Mouse (Mus musculus): ENCODE data around the gene Dgki. TPM values are rescaled to one million over a fixed set of nuclear protein-coding genes. Genes with fewer than 3 reads are reported as not detected.

Gene Dgki
- polyA plus RNA-seq (2015; fragmentation: Nextera tagmentation; extraction: Ambion mirVana): 0.34 and 0.42 TPM in 2 replicates

DNA sequence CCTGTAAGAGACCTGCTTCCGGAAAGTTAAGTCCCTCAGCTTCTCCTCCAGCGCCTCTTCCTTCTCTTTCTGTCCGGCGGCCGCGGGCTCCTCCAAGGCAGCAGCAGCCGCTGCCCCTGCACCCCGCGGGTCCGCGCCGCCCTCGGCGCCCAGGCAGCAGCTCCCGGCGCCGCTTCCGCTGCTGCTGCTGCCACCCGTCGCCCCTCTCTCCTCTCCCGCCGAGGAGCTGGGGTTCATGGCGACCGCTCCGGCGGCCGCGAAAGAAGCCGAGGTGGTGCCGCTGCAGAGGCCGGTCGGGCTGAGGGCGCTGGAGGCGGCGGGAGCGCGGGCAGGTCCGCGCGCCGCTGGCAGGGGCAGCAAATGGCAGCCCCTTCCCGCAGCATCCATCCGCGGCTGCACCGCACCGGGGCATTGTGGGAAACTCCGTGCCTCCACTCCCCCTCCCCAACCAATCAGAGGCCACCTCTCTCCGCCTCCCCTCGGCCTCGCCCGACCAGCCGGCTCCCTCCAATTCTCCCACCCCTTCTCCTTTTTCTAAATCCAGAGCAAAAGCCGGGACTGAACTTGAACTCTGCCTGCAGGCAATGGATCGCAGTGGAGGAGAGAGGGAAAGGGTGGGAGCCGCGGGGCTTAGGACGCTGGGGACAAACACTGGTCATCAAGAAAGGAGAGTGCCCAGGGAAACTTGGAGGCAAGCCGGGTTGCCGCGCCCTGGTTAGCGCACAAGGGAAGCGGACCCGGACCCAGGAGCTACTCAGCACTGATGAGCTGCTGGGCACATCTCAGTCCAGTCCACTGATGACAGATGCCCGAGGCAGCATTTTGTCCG is at the start of gene Dgki:
Gene Dgki, minus strand, starts transcription at position 623 of the 829 bp plus-strand sequence.
- peaks cover 43% of the 10 kb centered on the region for H3K27me3 ChIP-seq (replicated peaks; ENCODE audit: control insufficient read depth, insufficient read depth, low read length)
- no peak for TF ChIP-seq CTCF (IDR thresholded peaks at IDR 0.05; ENCODE audit: low read depth)
- H3K4me2 ChIP-seq (replicated peaks; ENCODE audit: low read depth): peak within 1 kb of the TSS; percentile 86
- H3K9ac ChIP-seq (ENCODE audit: low read depth, low read length): no peak within 1 kb of the TSS
- 0 out of 2 replicates have a peak, but pooled peaks cover 3% of the 10 kb centered on the region for H3K4me1 ChIP-seq (replicated peaks; ENCODE audit: control insufficient read depth, insufficient read depth, low read length)
- H3K27ac ChIP-seq (ENCODE audit: low read depth, low read length): no peak within 1 kb of the TSS
- ATAC-seq: no peak
- no peaks in the 10 kb centered on the region for H3K9me3 ChIP-seq (ENCODE audit: control insufficient read depth)
- H3K4me3 ChIP-seq (ENCODE audit: low read depth, low read length): peak within 1 kb of the TSS; percentile 57
- WGBS: under 1% methylated on average over 63 of the region's 65 CpGs
- H3K36me3 ChIP-seq (ENCODE audit: control insufficient read depth, insufficient read depth): no peaks in the 10 kb centered on the region

DNA sequence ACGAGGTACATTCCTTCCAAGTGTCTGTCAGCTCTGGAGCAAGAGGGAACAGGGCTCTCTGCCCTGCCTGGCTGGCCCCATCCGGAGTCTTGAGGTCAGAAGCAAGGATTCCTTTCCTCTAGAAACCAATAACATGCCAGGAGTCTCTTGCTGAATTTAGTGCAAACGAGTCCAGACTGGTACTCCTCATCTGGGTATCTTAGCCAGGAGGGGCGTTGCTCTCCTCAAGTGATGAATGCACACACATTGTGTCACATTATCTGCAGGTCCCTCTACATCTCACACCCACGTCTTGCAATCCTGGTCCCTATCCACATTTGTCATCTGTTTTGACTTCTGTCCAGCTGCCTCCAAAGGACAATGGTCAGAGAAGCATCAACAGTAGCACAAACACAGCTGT is 47.6 kb upstream of the Dgki start:
- no peak overlapping the region for H3K27ac ChIP-seq (ENCODE audit: low read depth, low read length)
- H3K27me3 ChIP-seq (replicated peaks; ENCODE audit: control insufficient read depth, insufficient read depth, low read length): no peaks in the 10 kb centered on the region
- no peaks in the 10 kb centered on the region for H3K9me3 ChIP-seq (ENCODE audit: control insufficient read depth)
- H3K4me1 ChIP-seq (replicated peaks; ENCODE audit: control insufficient read depth, insufficient read depth, low read length): no peaks in the 10 kb centered on the region
- H3K4me3 ChIP-seq (ENCODE audit: low read depth, low read length): no peak overlapping the region
- H3K9ac ChIP-seq (ENCODE audit: low read depth, low read length): no peak overlapping the region
- TF ChIP-seq CTCF (IDR thresholded peaks at IDR 0.05; ENCODE audit: low read depth): no peak
- peaks cover 5% of the 10 kb centered on the region; the same call in 1 of the 2 replicates for H3K36me3 ChIP-seq (ENCODE audit: control insufficient read depth, insufficient read depth)
- WGBS: 81% methylated on average over 5 of the region's 5 CpGs
- ATAC-seq: no peak
- H3K4me2 ChIP-seq (replicated peaks; ENCODE audit: low read depth): no peak overlapping the region

DNA sequence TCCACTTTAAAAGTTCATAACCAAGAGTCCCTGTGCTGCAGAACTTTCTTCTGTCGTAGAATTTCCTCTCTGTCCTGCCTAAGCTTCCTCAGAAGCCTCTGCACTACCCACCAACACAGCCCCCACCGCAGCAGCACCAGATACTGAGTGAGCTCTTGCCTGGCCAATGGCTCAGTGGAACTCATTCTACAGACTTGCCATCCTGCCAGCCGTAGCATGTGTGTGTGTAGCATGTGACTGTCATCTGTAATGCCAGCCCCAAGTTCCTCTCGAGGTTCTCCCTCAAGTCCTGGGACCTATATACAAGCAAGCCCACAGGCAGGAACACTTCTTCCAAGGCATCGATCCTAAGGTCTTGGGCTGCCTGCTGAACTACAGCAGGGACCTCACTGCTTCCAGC is 38.1 kb upstream of the Dgki start:
- H3K4me1 ChIP-seq (replicated peaks; ENCODE audit: control insufficient read depth, insufficient read depth, low read length): no peaks in the 10 kb centered on the region
- H3K4me2 ChIP-seq (replicated peaks; ENCODE audit: low read depth): no peak overlapping the region
- H3K9me3 ChIP-seq (ENCODE audit: control insufficient read depth): no peaks in the 10 kb centered on the region
- H3K27ac ChIP-seq (ENCODE audit: low read depth, low read length): no peak overlapping the region
- H3K4me3 ChIP-seq (ENCODE audit: low read depth, low read length): no peak overlapping the region
- peaks cover 29% of the 10 kb centered on the region for H3K36me3 ChIP-seq (ENCODE audit: control insufficient read depth, insufficient read depth)
- 81% methylated on average over 5 of the region's 5 CpGs for WGBS
- no peak for ATAC-seq
- TF ChIP-seq CTCF (IDR thresholded peaks at IDR 0.05; ENCODE audit: low read depth): no peak
- no peaks in the 10 kb centered on the region for H3K27me3 ChIP-seq (replicated peaks; ENCODE audit: control insufficient read depth, insufficient read depth, low read length)
- H3K9ac ChIP-seq (ENCODE audit: low read depth, low read length): no peak overlapping the region

DNA sequence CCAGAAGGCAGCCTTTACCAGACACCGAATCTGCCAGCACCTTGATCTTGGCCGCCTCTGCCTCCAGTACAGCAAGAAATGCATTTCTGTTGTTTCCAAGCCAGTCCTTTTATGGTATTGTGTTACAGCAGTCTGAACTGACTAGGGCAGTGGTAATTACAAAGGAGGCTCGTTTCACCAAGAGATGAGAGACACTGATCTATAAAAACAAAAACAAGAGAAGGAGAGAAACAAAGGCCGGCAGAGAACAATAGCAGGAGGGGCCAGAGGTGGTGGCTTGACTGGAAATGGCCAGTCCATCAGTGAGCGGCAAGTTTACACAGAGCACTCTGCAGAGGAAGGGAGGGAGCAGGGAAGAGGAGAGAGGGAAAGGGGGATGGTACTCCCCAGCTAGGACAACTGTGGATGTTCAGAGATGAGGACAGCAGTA is 36.9 kb upstream of the Dgki start:
- no peak for ATAC-seq
- no peak for TF ChIP-seq CTCF (IDR thresholded peaks at IDR 0.05; ENCODE audit: low read depth)
- H3K4me1 ChIP-seq (replicated peaks; ENCODE audit: control insufficient read depth, insufficient read depth, low read length): no peaks in the 10 kb centered on the region
- 43% methylated on average over 5 of the region's 5 CpGs for WGBS
- H3K36me3 ChIP-seq (ENCODE audit: control insufficient read depth, insufficient read depth): peaks cover 37% of the 10 kb centered on the region
- no peak overlapping the region for H3K9ac ChIP-seq (ENCODE audit: low read depth, low read length)
- H3K27me3 ChIP-seq (replicated peaks; ENCODE audit: control insufficient read depth, insufficient read depth, low read length): no peaks in the 10 kb centered on the region
- no peak overlapping the region for H3K4me2 ChIP-seq (replicated peaks; ENCODE audit: low read depth)
- H3K9me3 ChIP-seq (ENCODE audit: control insufficient read depth): no peaks in the 10 kb centered on the region
- H3K4me3 ChIP-seq (ENCODE audit: low read depth, low read length): no peak overlapping the region
- H3K27ac ChIP-seq (ENCODE audit: low read depth, low read length): no peak overlapping the region

DNA sequence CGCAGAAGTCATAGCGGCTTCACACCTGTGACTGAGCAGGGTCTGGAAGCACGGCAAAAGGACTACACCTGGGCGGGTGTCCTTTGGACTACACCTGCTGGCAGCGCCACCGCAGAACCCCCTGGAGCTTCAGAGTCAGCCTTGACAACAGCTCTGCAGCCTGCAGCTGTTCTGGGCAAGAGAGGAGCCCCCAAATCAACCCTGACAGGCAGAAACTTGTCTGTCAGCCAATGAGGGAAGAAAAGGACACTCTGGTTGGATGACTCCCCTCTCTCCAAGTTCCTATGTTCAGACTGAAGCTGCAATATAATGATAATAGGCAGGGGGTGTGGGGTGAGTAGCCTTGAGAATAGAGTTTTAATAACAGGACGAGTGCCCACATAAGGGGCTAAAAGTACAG is 36.4 kb upstream of the Dgki start:
- Histone ChIP-seq H3K36me3 (ENCODE audit: control insufficient read depth, insufficient read depth) (peaks cover 41% of the 10 kb centered on the region), H3K27me3 (replicated peaks; ENCODE audit: control insufficient read depth, insufficient read depth, low read length) (no peaks in the 10 kb centered on the region), H3K9me3 (ENCODE audit: control insufficient read depth) (no peaks in the 10 kb centered on the region), H3K4me2 (replicated peaks; ENCODE audit: low read depth) (no peak overlapping the region), H3K4me1 (replicated peaks; ENCODE audit: control insufficient read depth, insufficient read depth, low read length) (no peaks in the 10 kb centered on the region), H3K9ac (ENCODE audit: low read depth, low read length) (no peak overlapping the region), H3K27ac (ENCODE audit: low read depth, low read length) (no peak overlapping the region), H3K4me3 (ENCODE audit: low read depth, low read length) (no peak overlapping the region)
- no peak for ATAC-seq
- WGBS: 62% methylated on average over 7 of the region's 7 CpGs
- TF ChIP-seq CTCF (IDR thresholded peaks at IDR 0.05; ENCODE audit: low read depth): no peak

DNA sequence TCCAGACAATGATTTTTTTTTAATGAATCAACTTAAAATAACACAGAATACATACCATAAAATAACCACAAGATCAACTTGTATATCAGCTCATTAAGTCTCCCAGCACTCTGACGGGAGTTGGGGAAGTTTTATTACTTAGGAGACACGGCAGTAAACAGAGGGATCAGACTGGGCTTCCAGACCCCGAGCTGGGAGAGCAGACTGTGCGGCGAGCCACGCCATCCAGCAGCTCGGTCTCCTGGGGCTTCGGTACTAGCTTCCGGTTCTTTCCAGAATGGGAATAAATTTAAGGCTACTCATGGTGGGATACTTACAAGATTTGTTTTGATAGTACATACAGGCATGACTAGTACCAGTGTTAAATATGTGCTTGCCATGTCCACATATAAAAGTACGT is 32.9 kb upstream of the Dgki start:
- Histone ChIP-seq H3K4me2 (replicated peaks; ENCODE audit: low read depth) (no peak overlapping the region), H3K27ac (ENCODE audit: low read depth, low read length) (no peak overlapping the region), H3K9me3 (ENCODE audit: control insufficient read depth) (no peaks in the 10 kb centered on the region), H3K4me1 (replicated peaks; ENCODE audit: control insufficient read depth, insufficient read depth, low read length) (no peaks in the 10 kb centered on the region), H3K9ac (ENCODE audit: low read depth, low read length) (no peak overlapping the region), H3K36me3 (ENCODE audit: control insufficient read depth, insufficient read depth) (peaks cover 52% of the 10 kb centered on the region), H3K27me3 (replicated peaks; ENCODE audit: control insufficient read depth, insufficient read depth, low read length) (no peaks in the 10 kb centered on the region), H3K4me3 (ENCODE audit: low read depth, low read length) (no peak overlapping the region)
- no peak for ATAC-seq
- no peak for TF ChIP-seq CTCF (IDR thresholded peaks at IDR 0.05; ENCODE audit: low read depth)
- WGBS: 57% methylated on average over 10 of the region's 10 CpGs
